Mouse (Mus musculus): Measurements from ENCODE around the gene Nectin1.

DNA sequence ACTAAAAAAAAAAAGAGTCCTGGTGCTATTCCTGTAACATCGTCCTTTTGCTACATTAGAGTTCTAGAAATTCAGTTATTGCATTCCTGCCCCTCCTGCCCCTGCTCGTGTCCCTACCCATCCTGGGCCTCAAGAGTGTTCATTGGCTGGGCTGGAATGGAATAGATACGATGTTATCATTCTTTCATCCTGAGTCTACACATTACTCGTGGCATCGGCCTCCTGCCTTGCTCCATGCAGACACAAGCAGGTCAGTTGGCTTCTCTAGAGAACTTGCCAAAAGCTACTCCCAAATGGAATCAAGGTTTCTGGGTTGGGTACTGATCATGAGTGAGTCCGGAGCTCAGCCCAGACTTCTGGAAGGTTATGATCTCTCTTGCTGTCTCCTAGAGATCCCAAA lies 9.7 kb downstream of the Nectin1 start:
- TF ChIP-seq CTCF (IDR thresholded peaks at IDR 0.05; ENCODE audit: low read depth, low read length) = no peak
- no peak for TF ChIP-seq POLR2A (IDR thresholded peaks at IDR 0.05; ENCODE audit: extremely low read depth, insufficient read depth, low read length)

All from liver, adult 2 months (tissue).